Mouse (Mus musculus) bone marrow, adult 2 months (tissue): ENCODE results near the gene Fbxo47.

ENCODE experiments used
- CTCF ChIP-seq: fragments of 200-500 bp; IDR thresholded peaks from 2 replicates; pipeline ENCODE4 v1.5.1; 2011; ENCODE audit warnings: low read length, control low read depth; ENCODE audit not compliant: control insufficient read depth, insufficient read depth
- POLR2A ChIP-seq: fragments of 200-500 bp; IDR thresholded peaks from 2 replicates; pipeline ENCODE4 v1.6.1; 2011; ENCODE audit warnings: low read depth, mild to moderate bottlenecking, control low read depth, low read length, borderline replicate concordance; ENCODE audit not compliant: control insufficient read depth

DNA sequence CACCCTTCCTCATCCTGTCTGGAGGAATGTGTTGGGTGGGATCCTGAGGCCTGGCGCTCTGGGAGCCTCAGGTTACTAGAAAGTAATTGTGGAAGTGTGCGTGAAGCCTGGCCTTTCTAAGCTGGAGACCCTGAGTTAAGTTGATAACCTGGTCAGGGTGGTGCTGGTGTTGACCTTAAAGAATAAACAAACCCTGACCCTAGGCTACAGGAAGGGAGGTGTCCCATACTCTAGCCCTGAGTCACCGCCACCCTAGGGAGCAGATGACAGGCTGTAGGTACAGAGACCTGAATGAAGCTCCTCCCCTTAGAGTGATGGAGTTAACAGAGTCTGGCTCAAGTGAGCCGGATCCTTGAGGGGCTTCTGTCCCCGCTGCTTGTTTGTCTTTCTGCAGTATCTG is 80.1 kb downstream of the Fbxo47 start:
- TF ChIP-seq CTCF, result no peak
- TF ChIP-seq POLR2A, result no peak
